Mouse (Mus musculus) heart, postnatal 0 days (tissue): Measurements from ENCODE around the gene Ipo7. TPM values are rescaled to one million over a fixed set of nuclear protein-coding genes. Genes with fewer than 3 reads are reported as not detected.
A peak's percentile ranks its signal among the peaks of the same experiment; 100 is the strongest.
"Not testable (repeated sequence)": the region's sequence is repeated elsewhere in the genome, so short reads cannot be mapped to it uniquely, and the experiment has no call there.

Experiments
- ATAC-seq: fragments of 200-750 bp; cut with Nextera tagmentation; 2 replicates; pipeline ENCODE4 v1.8.0; 2017; ENCODE audit warnings: low read depth, moderate number of reproducible peaks, moderate library complexity; ENCODE audit not compliant: insufficient read depth
- DNase-seq: peaks from one replicate; pipeline ENCODE4 v3.0.0-alpha.2; 2016; ENCODE audit warnings: low spot score
- H3K27ac ChIP-seq: fragments of 300-500 bp; sonication (generic); 2 replicates; pipeline ENCODE4 v1.5.1; 2014; ENCODE audit warnings: low read depth, mild to moderate bottlenecking
- H3K27me3 ChIP-seq: fragments of 300-500 bp; sonication (generic); 2 replicates; pipeline ENCODE4 v1.6.1; 2014; ENCODE audit warnings: low read length, mixed read lengths; ENCODE audit not compliant: control insufficient read depth, insufficient read depth
- H3K36me3 ChIP-seq: fragments of 300-500 bp; sonication (generic); replicated peaks from 2 replicates; pipeline ENCODE4 v1.6.1; 2014; ENCODE audit warnings: low read length, mixed read lengths; ENCODE audit not compliant: control insufficient read depth, insufficient read depth
- H3K4me1 ChIP-seq: fragments of 300-500 bp; sonication (generic); 2 replicates; pipeline ENCODE4 v1.6.1; 2014; ENCODE audit warnings: antibody characterized with exemption; ENCODE audit not compliant: control insufficient read depth, insufficient read depth
- H3K4me2 ChIP-seq: fragments of 300-500 bp; sonication (generic); 2 replicates; pipeline ENCODE4 v1.6.1; 2014; ENCODE audit warnings: low read depth, mild to moderate bottlenecking, low read length, moderate library complexity
- H3K4me3 ChIP-seq: fragments of 300-500 bp; sonication (generic); 2 replicates; pipeline ENCODE4 v1.5.1; 2014; ENCODE audit warnings: low read depth, low read length
- H3K9ac ChIP-seq: fragments of 300-500 bp; sonication (generic); replicated peaks from 2 replicates; pipeline ENCODE4 v1.6.1; 2014; ENCODE audit warnings: low read depth, low read length, mixed read lengths
- H3K9me3 ChIP-seq: fragments of 300-500 bp; sonication (generic); replicated peaks from 2 replicates; pipeline ENCODE4 v1.6.1; 2016; ENCODE audit warnings: low read length; ENCODE audit not compliant: control insufficient read depth
- CTCF ChIP-seq: IDR thresholded peaks from 2 replicates; pipeline ENCODE4 v1.5.1; 2016; ENCODE audit warnings: antibody characterized with exemption, control low read depth, low read depth
- EP300 ChIP-seq: IDR thresholded peaks from 2 replicates; pipeline ENCODE4 v1.6.1; 2016; ENCODE audit warnings: antibody characterized with exemption, low read depth
- WGBS: fragments of 180-500 bp; shearing (Covaris S2); extraction: QIAGEN DNeasy Blood & Tissue Kit; methylation state at CpG from one replicate; pipeline ENCODE4 v1.1.7; 2014; 5-methylcytosine and 5-hydroxymethylcytosine counted together
- polyA plus RNA-seq: library from polyadenylated mRNA; unstranded; fragments of >200 nt; fragmentation: Nextera tagmentation; extraction: Ambion mirVana; gene quantifications from 2 replicates; pipeline ENCODE4 v1.2.1, GENCODE M21; 2015
- total RNA-seq: library from RNA; depleted of rRNA; stranded (reverse); fragments of >200 nt; gene quantifications from 2 replicates; pipeline ENCODE4 v1.2.3, GENCODE M21; 2014; ENCODE audit warnings: low replicate concordance

Ipo7 gene
- total and polyA plus RNA-seq, 2 experiments from 2014 or later: 24.3 to 72.6 TPM

DNA sequence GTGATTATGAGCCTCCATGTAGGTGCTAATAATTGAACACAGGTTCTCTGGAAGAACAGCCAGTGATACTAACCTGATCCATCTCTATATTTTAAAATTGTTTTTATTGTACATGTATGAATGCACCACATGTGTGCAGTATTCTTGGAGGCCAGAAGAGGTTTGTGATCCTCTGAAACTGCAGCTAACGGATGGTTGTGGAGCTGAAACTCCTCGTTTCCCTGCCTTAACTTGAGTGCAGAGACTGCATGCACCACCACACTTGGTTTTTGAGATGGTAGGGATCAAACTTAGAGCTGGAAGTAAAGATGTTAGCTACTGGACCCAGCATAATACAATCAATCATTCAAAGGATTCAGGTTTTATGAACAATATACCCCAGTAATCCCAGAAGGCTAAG is 8.5 kb downstream of the Ipo7 start:
- Histone ChIP-seq H3K36me3 (peaks cover 28% of the 10 kb centered on the region), H3K27me3 (no peaks in the 10 kb centered on the region), H3K9ac (no peak overlapping the region), H3K4me1 (no peaks in the 10 kb centered on the region), H3K27ac (no peak overlapping the region), H3K4me2 (no peak overlapping the region), H3K4me3 (no peak overlapping the region), H3K9me3 (no peaks in the 10 kb centered on the region)
- no peak for TF ChIP-seq EP300
- no peak for TF ChIP-seq CTCF
- DNase-seq (no peak), ATAC-seq (no peak)
- WGBS: 70% methylated on average over 2 of the region's 2 CpGs

GRCm38 (mm10) chr7:110028826-110029225 is 10.8 kb downstream of the Ipo7 start:
- TF ChIP-seq EP300 (no peak), CTCF (no peak)
- ATAC-seq (no peak), DNase-seq (no peak)
- Histone ChIP-seq H3K9ac (no peak overlapping the region), H3K9me3 (no peaks in the 10 kb centered on the region), H3K27ac (no peak overlapping the region), H3K27me3 (no peaks in the 10 kb centered on the region), H3K4me3 (no peak overlapping the region), H3K36me3 (peaks cover 45% of the 10 kb centered on the region), H3K4me1 (no peaks in the 10 kb centered on the region), H3K4me2 (no peak overlapping the region)
- WGBS: 68% methylated on average over 1 of the region's 1 CpGs

DNA sequence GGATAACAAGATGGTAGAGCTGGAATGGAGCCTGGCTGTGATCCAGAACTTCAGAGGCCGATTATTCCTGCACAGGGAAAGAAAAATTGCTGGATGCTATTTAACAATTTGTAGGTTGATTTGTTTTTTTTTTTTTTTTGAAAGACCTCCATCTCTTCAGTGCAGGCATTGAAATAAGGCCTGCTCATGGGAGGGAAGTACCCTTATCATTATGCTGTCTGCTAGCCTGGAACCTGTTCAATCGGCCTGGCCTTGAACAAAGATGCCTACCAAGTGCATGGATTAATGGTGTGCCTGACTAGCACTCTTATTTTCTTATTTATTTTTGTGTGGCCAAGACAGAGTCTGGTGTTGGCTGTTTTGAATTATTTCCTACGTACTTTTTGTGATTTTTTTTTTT is 12.3 kb downstream of the Ipo7 start:
- Histone ChIP-seq H3K4me3 (no peak overlapping the region), H3K4me1 (peaks cover 5% of the 10 kb centered on the region; the same call in 1 of the 2 replicates), H3K27ac (no peak overlapping the region), H3K27me3 (no peaks in the 10 kb centered on the region), H3K9ac (no peak overlapping the region), H3K9me3 (no peaks in the 10 kb centered on the region), H3K36me3 (peaks cover 53% of the 10 kb centered on the region), H3K4me2 (no peak overlapping the region)
- DNase-seq: no peak
- WGBS: 56% methylated on average over 3 of the region's 3 CpGs
- TF ChIP-seq CTCF (no peak), EP300 (no peak)
- ATAC-seq: no peak

- Histone ChIP-seq H3K36me3 (peaks cover 32% of the 10 kb centered on the region), H3K4me1 (peaks cover 11% of the 10 kb centered on the region; the same call in 1 of the 2 replicates)
- not testable (repeated sequence) for H3K4me3 ChIP-seq, H3K27ac ChIP-seq, H3K27me3 ChIP-seq, H3K9ac ChIP-seq, ATAC-seq, H3K4me2 ChIP-seq, DNase-seq, H3K9me3 ChIP-seq
- WGBS: 94% methylated on average over 2 of the region's 2 CpGs
Observed at GRCm38 (mm10) chr7:110057723-110058122, 39.6 kb downstream of the Ipo7 start.

GRCm38 (mm10) chr7:110059092-110059785 is 41.2 kb downstream of the Ipo7 start:
- TF ChIP-seq EP300: no peak
- peak; percentile 38 for TF ChIP-seq CTCF
- Histone ChIP-seq H3K27ac (no peak overlapping the region), H3K4me3 (no peak overlapping the region), H3K4me2 (no peak overlapping the region), H3K36me3 (peaks cover 21% of the 10 kb centered on the region), H3K27me3 (no peaks in the 10 kb centered on the region), H3K4me1 (peaks cover 16% of the 10 kb centered on the region; the same call in 1 of the 2 replicates), H3K9ac (no peak overlapping the region), H3K9me3 (no peaks in the 10 kb centered on the region)
- 72% methylated on average over 12 of the region's 12 CpGs for WGBS
- DNase-seq: peak; percentile 29
- ATAC-seq: no peak

DNA sequence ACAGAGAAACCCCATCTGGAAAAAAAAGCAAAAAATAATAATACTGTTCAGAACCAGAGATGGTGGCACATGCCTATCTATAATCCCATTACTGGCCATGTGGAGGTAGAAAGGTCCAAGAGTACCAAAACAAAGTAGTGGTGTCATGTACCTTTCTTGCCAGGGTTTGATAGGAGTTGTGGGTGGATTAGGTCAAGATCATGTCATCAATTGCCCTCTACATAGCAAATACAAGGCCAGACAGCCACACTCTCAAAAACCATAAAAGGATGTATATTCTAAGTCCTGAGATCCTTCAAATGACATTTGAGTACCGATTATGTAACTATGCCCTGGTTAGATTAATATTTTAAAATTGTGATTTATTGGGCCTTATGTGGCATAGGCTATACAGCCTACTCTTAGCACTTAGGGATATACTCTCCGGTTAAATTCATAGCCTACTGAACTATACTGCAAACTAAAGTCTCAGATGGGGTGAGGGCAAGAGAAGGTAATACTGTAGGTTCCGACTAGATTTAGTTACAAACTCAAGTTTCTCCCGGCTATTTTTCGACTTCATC is 42.1 kb downstream of the Ipo7 start:
- 13% methylated on average over 5 of the region's 5 CpGs for WGBS
- TF ChIP-seq CTCF (no peak), EP300 (no peak)
- DNase-seq: no peak

More for the DNA sequence above, 42.1 kb downstream of the Ipo7 start:
- Histone ChIP-seq H3K27ac (peak overlapping the region; percentile 99), H3K9ac (peak overlapping the region; percentile 91), H3K36me3 (peaks cover 12% of the 10 kb centered on the region), H3K4me3 (peak overlapping the region; percentile 69), H3K27me3 (no peaks in the 10 kb centered on the region), H3K4me1 (peaks cover 16% of the 10 kb centered on the region; the same call in 1 of the 2 replicates), H3K4me2 (peak overlapping the region; percentile 67), H3K9me3 (no peaks in the 10 kb centered on the region)
- no peak for ATAC-seq
